Mouse (Mus musculus) MEL (cell line): ENCODE results near the gene Srgn.

Source experiments
- CHD2 ChIP-seq: IDR thresholded peaks from 2 replicates; pipeline ENCODE4 v1.6.1; 2011; ENCODE audit warnings: low read length, improper control_type of control experiment
- CTCF ChIP-seq, 3 experiments: IDR thresholded peaks in 2 of 3; conservative IDR thresholded peaks in 1 of 3; 2 replicates each; pipeline ENCODE4 v1.5.1; 2011 to 2012; ENCODE audit warnings: low read length in 3 of 3, low read depth in 2 of 3, mild to moderate bottlenecking in 2 of 3, improper control_type of control experiment in 1 of 3, inconsistent platforms in 1 of 3, mixed read lengths in 1 of 3, moderate library complexity in 1 of 3; ENCODE audit not compliant: control insufficient read depth in 1 of 3, insufficient read depth in 1 of 3, poor library complexity in 1 of 3, severe bottlenecking in 1 of 3
- E2F4 ChIP-seq: IDR thresholded peaks from 2 replicates; pipeline ENCODE4 v1.6.1; 2011; ENCODE audit warnings: low read depth, low read length, improper control_type of control experiment, borderline replicate concordance
- GATA1 ChIP-seq: IDR thresholded peaks from 2 replicates; pipeline ENCODE4 v1.6.1; 2011; ENCODE audit warnings: low read depth, low read length, improper control_type of control experiment
- MAX ChIP-seq: IDR thresholded peaks from 2 replicates; pipeline ENCODE4 v1.6.1; 2011; ENCODE audit warnings: low read length, improper control_type of control experiment
- MEF2A ChIP-seq: IDR thresholded peaks from 2 replicates; pipeline ENCODE4 v1.6.1; 2014; ENCODE audit warnings: low read depth, mild to moderate bottlenecking, inconsistent platforms, low read length, improper control_type of control experiment; ENCODE audit not compliant: poor library complexity, insufficient replicate concordance, severe bottlenecking; ENCODE audit errors: extremely low read depth
- POLR2A ChIP-seq, 2 experiments: IDR thresholded peaks; 2 replicates each; pipeline ENCODE4 v1.6.1; 2011 to 2012; ENCODE audit warnings: low read length in 2 of 2, mild to moderate bottlenecking in 2 of 2, control low read depth in 1 of 2, improper control_type of control experiment in 1 of 2, low read depth in 1 of 2, moderate library complexity in 1 of 2; ENCODE audit not compliant: control insufficient read depth in 1 of 2, insufficient read depth in 1 of 2, poor library complexity in 1 of 2
- POLR2AphosphoS2 ChIP-seq: IDR thresholded peaks from 2 replicates; pipeline ENCODE4 v1.6.1; 2011; ENCODE audit warnings: low read length, improper control_type of control experiment
- TCF12 ChIP-seq: IDR thresholded peaks from 2 replicates; pipeline ENCODE4 v1.6.1; 2014; ENCODE audit warnings: low read depth, mild to moderate bottlenecking, inconsistent platforms, low read length, improper control_type of control experiment, moderate library complexity
- ZKSCAN1 ChIP-seq: IDR thresholded peaks from 2 replicates; pipeline ENCODE4 v1.6.1; 2012; ENCODE audit warnings: low read depth, mild to moderate bottlenecking, inconsistent platforms, low read length, improper control_type of control experiment, moderate library complexity
- ZMIZ1 ChIP-seq: IDR thresholded peaks from 2 replicates; pipeline ENCODE4 v1.6.1; 2012; ENCODE audit warnings: low read depth, mild to moderate bottlenecking, inconsistent platforms, low read length, improper control_type of control experiment, moderate library complexity

- TF ChIP-seq MAX (no peak), CTCF (IDR thresholded peaks at IDR 0.05 in 2 of 3, conservative IDR thresholded peaks at IDR 0.05 in 1 of 3; ENCODE audit: control insufficient read depth in 1 of 3, insufficient read depth in 1 of 3, low read depth in 2 of 3, low read length in 3 of 3, poor library complexity in 1 of 3, severe bottlenecking in 1 of 3) (peak in 2 of 3 experiments; percentile 7 to 12; a peak in 1 of 6 replicates), POLR2A (IDR thresholded peaks at IDR 0.05; ENCODE audit: control insufficient read depth in 1 of 2, insufficient read depth in 1 of 2, low read depth in 1 of 2, low read length in 2 of 2, poor library complexity in 1 of 2) (no peak), TCF12 (no peak), POLR2AphosphoS2 (no peak), CHD2 (no peak), GATA1 (no peak), ZMIZ1 (no peak), E2F4 (no peak), MEF2A (no peak), ZKSCAN1 (no peak)
These were observed 46.0 kb downstream of the Srgn start for GRCm38 (mm10) chr10:62481108-62481852.
